Mouse (Mus musculus): Measurements from ENCODE around the gene Hsph1. TPM values are rescaled to one million over a fixed set of nuclear protein-coding genes. Genes with fewer than 3 reads are reported as not detected.

Hsph1 gene
- total RNA-seq, 2 experiments from 2014 or later: 251 to 280 TPM

Other genes with a start within 250 kb of the Hsph1 start
- 1 to 10 TPM; 6.6 to 8.5 TPM for gene Medag, start 224.6 kb downstream of the Hsph1 start, total RNA-seq (2021)
- gene Tex26, start 196.7 kb downstream of the Hsph1 start, total RNA-seq (2021): not detected
- gene Wdr95, start 107.7 kb downstream of the Hsph1 start, total RNA-seq (2021): 1 to 10 TPM in 1 of 2 experiments, under 1 TPM in 1; 0.74 to 1.4 TPM
- gene B3glct, start 41.9 kb upstream of the Hsph1 start, total RNA-seq (2021): 10 to 100 TPM; 16.6 to 19.3 TPM

Data from left cerebral cortex, postnatal 14 days (tissue).